Mouse (Mus musculus) intestine, embryonic 14.5 days (tissue): ENCODE data around the gene Tex29. TPM values are rescaled to one million over a fixed set of nuclear protein-coding genes. Genes with fewer than 3 reads are reported as not detected.

Source experiments
- ATAC-seq: fragments of 200-750 bp; cut with Nextera tagmentation; replicated peaks from 2 replicates; pipeline ENCODE4 v1.8.0; 2017; ENCODE audit warnings: low read depth, moderate number of reproducible peaks, moderate TSS enrichment, moderate library complexity; ENCODE audit not compliant: low FRiP score, low TSS enrichment
- DNase-seq: peaks from one replicate; pipeline ENCODE4 v3.0.0-alpha.2; 2018; ENCODE audit warnings: low spot score
- H3K27ac ChIP-seq: fragments of 300-500 bp; sonication (generic); 2 replicates; pipeline ENCODE4 v1.5.1; 2014; ENCODE audit warnings: low read depth, mild to moderate bottlenecking, control low read depth
- H3K27me3 ChIP-seq: fragments of 300-500 bp; sonication (generic); replicated peaks from 2 replicates; pipeline ENCODE4 v1.6.1; 2014; ENCODE audit warnings: low read length, control low read depth; ENCODE audit not compliant: control insufficient read depth, insufficient read depth
- H3K36me3 ChIP-seq: fragments of 300-500 bp; sonication (generic); 2 replicates; pipeline ENCODE4 v1.6.1; 2014; ENCODE audit warnings: low read length, control low read depth; ENCODE audit not compliant: control insufficient read depth, insufficient read depth
- H3K4me1 ChIP-seq: fragments of 300-500 bp; sonication (generic); replicated peaks from 2 replicates; pipeline ENCODE4 v1.6.1; 2014; ENCODE audit warnings: low read length, control low read depth, mixed read lengths; ENCODE audit not compliant: control insufficient read depth, insufficient read depth
- H3K4me2 ChIP-seq: fragments of 300-500 bp; sonication (generic); 2 replicates; pipeline ENCODE4 v1.6.1; 2014; ENCODE audit warnings: low read length
- H3K4me3 ChIP-seq: fragments of 300-500 bp; sonication (generic); 2 replicates; pipeline ENCODE4 v1.5.1; 2014; ENCODE audit warnings: low read depth, low read length, control low read depth, mixed read lengths
- H3K9ac ChIP-seq: fragments of 300-500 bp; sonication (generic); 2 replicates; pipeline ENCODE4 v1.6.1; 2014; ENCODE audit warnings: mild to moderate bottlenecking, low read length
- H3K9me3 ChIP-seq: fragments of 300-500 bp; sonication (generic); 2 replicates; pipeline ENCODE4 v1.6.1; 2016; ENCODE audit warnings: low read length, control low read depth; ENCODE audit not compliant: control insufficient read depth
- WGBS: fragments of 180-500 bp; shearing (Covaris S2); extraction: QIAGEN DNeasy Blood & Tissue Kit; methylation state at CpG from one replicate; pipeline ENCODE4 v1.1.7; 2014; 5-methylcytosine and 5-hydroxymethylcytosine counted together
- polyA plus RNA-seq: library from polyadenylated mRNA; unstranded; fragments of >200 nt; fragmentation: Nextera tagmentation; extraction: Ambion mirVana; gene quantifications from 2 replicates; pipeline ENCODE4 v1.2.1, GENCODE M21; 2014

The Tex29 gene
- 0.46 TPM in 1 of 2 replicates, not detected in the other for polyA plus RNA-seq

- H3K9me3 ChIP-seq: no peaks in the 10 kb centered on the region
- H3K27ac ChIP-seq: no peak within 1 kb of the TSS
- ATAC-seq (no peak), DNase-seq (no peak)
- H3K4me3 ChIP-seq: no peak within 1 kb of the TSS
- 79% methylated on average over 5 of the region's 5 CpGs for WGBS
- H3K4me1 ChIP-seq: peaks cover 11% of the 10 kb centered on the region; the same call in 1 of the 2 replicates
- H3K36me3 ChIP-seq: peaks cover under 1% of the 10 kb centered on the region; the same call in 1 of the 2 replicates
- no peaks in the 10 kb centered on the region for H3K27me3 ChIP-seq
- no peak within 1 kb of the TSS for H3K9ac ChIP-seq
- H3K4me2 ChIP-seq: no peak within 1 kb of the TSS
Measured at GRCm38 (mm10) chr8:11840174-11840573, at the start of gene Tex29. Tex29 (plus strand) TSS chr8:11840474.

GRCm38 (mm10) chr8:11794956-11795355 is 45.3 kb upstream of the Tex29 start:
- Histone ChIP-seq H3K27me3 (no peaks in the 10 kb centered on the region), H3K9ac (no peak overlapping the region), H3K36me3 (peaks cover 35% of the 10 kb centered on the region), H3K4me1 (no peaks in the 10 kb centered on the region), H3K27ac (no peak overlapping the region), H3K9me3 (no peaks in the 10 kb centered on the region), H3K4me2 (no peak overlapping the region), H3K4me3 (no peak overlapping the region)
- no peak for ATAC-seq
- no peak for DNase-seq

GRCm38 (mm10) chr8:11797128-11797527 is 43.1 kb upstream of the Tex29 start:
- no peak for ATAC-seq
- Histone ChIP-seq H3K27ac (no peak overlapping the region), H3K4me1 (no peaks in the 10 kb centered on the region), H3K27me3 (no peaks in the 10 kb centered on the region), H3K4me3 (no peak overlapping the region), H3K4me2 (no peak overlapping the region), H3K36me3 (peaks cover 38% of the 10 kb centered on the region; the same call in 1 of the 2 replicates), H3K9me3 (no peaks in the 10 kb centered on the region), H3K9ac (no peak overlapping the region)
- WGBS: 88% methylated on average over 8 of the region's 8 CpGs
- DNase-seq: no peak

GRCm38 (mm10) chr8:11797729-11798479 is 42.4 kb upstream of the Tex29 start:
- Histone ChIP-seq H3K36me3 (peaks cover 33% of the 10 kb centered on the region; the same call in 1 of the 2 replicates), H3K9me3 (no peaks in the 10 kb centered on the region), H3K27ac (peak overlapping the region; percentile 47; the same call in 1 of the 2 replicates), H3K4me2 (no peak overlapping the region), H3K9ac (no peak overlapping the region), H3K4me1 (no peaks in the 10 kb centered on the region), H3K27me3 (no peaks in the 10 kb centered on the region), H3K4me3 (no peak overlapping the region)
- WGBS: 81% methylated on average over 14 of the region's 14 CpGs
- ATAC-seq: no peak
- DNase-seq: no peak

- no peak for ATAC-seq
- 0 out of 2 replicates have a peak, but pooled peaks cover 34% of the 10 kb centered on the region for H3K36me3 ChIP-seq
- no peak for DNase-seq
- H3K4me3 ChIP-seq: no peak overlapping the region
- H3K9me3 ChIP-seq: no peaks in the 10 kb centered on the region
- no peaks in the 10 kb centered on the region for H3K4me1 ChIP-seq
- no peak overlapping the region for H3K9ac ChIP-seq
- no peaks in the 10 kb centered on the region for H3K27me3 ChIP-seq
- 81% methylated on average over 4 of the region's 4 CpGs for WGBS
- H3K27ac ChIP-seq: peak overlapping the region; percentile 47; the same call in 1 of the 2 replicates
- no peak overlapping the region for H3K4me2 ChIP-seq
Measured at GRCm38 (mm10) chr8:11798480-11798867, 41.8 kb upstream of the Tex29 start.

- no peak for DNase-seq
- no peak for ATAC-seq
- no peaks in the 10 kb centered on the region for H3K9me3 ChIP-seq
- no peak overlapping the region for H3K4me2 ChIP-seq
- no peaks in the 10 kb centered on the region for H3K4me1 ChIP-seq
- H3K36me3 ChIP-seq: 0 out of 2 replicates have a peak, but pooled peaks cover 35% of the 10 kb centered on the region
- H3K27me3 ChIP-seq: no peaks in the 10 kb centered on the region
- 84% methylated on average over 3 of the region's 3 CpGs for WGBS
- no peak overlapping the region for H3K27ac ChIP-seq
- H3K9ac ChIP-seq: no peak overlapping the region
- H3K4me3 ChIP-seq: no peak overlapping the region
Measured at GRCm38 (mm10) chr8:11799098-11799497, 41.2 kb upstream of the Tex29 start.

- 78% methylated on average over 7 of the region's 7 CpGs for WGBS
- Histone ChIP-seq H3K27ac (no peak overlapping the region), H3K36me3 (peaks cover 44% of the 10 kb centered on the region), H3K4me1 (no peaks in the 10 kb centered on the region; the same call in 1 of the 2 replicates), H3K4me2 (no peak overlapping the region), H3K4me3 (no peak overlapping the region), H3K9me3 (no peaks in the 10 kb centered on the region), H3K9ac (no peak overlapping the region), H3K27me3 (no peaks in the 10 kb centered on the region)
- ATAC-seq (no peak), DNase-seq (no peak)
Measured at GRCm38 (mm10) chr8:11800481-11800880, 39.8 kb upstream of the Tex29 start.

- Histone ChIP-seq H3K9ac (no peak overlapping the region), H3K36me3 (peaks cover 48% of the 10 kb centered on the region), H3K27ac (no peak overlapping the region), H3K27me3 (no peaks in the 10 kb centered on the region), H3K4me2 (no peak overlapping the region), H3K4me3 (no peak overlapping the region), H3K4me1 (peaks cover 4% of the 10 kb centered on the region; the same call in 1 of the 2 replicates), H3K9me3 (no peaks in the 10 kb centered on the region)
- DNase-seq: no peak
- no peak for ATAC-seq
- WGBS: 40% methylated on average over 8 of the region's 8 CpGs
Measured at GRCm38 (mm10) chr8:11801571-11801970, 38.7 kb upstream of the Tex29 start.

- Histone ChIP-seq H3K9ac (no peak overlapping the region), H3K4me1 (peaks cover 4% of the 10 kb centered on the region; the same call in 1 of the 2 replicates), H3K36me3 (peaks cover 69% of the 10 kb centered on the region), H3K27ac (no peak overlapping the region), H3K9me3 (no peaks in the 10 kb centered on the region), H3K4me2 (no peak overlapping the region), H3K27me3 (no peaks in the 10 kb centered on the region), H3K4me3 (no peak overlapping the region)
- DNase-seq (no peak), ATAC-seq (no peak)
- 96% methylated on average over 4 of the region's 4 CpGs for WGBS
Measured at GRCm38 (mm10) chr8:11804914-11805313, 35.4 kb upstream of the Tex29 start.
